ENCODE assay signal across 10 mouse cellular contexts in the genomic region with DNA sequence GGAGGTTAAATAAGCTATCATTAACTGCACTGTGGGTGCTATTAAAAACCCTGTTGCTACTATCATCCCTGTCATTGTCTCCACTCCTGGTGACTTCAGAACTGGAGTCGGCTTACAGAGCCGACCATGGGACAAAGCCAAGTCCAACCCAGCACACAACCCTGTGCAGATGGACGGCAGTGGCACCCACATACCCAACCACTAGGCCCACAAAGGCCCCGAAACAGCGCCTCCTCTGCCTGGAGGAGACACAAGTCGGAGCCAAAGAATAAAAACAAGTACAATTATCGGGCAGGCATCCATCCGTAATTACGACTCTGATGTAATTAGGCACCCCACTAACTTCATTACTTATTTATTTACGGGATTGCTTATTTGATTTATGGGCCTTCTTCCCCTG. TPM values are rescaled to one million over a fixed set of nuclear protein-coding genes. Genes with fewer than 3 reads are reported as not detected.
A peak's percentile ranks its signal among the peaks of the same experiment; 100 is the strongest.
DNase-seq lines count a peak whose midpoint lies in the region; ATAC-seq and TF ChIP-seq lines count a peak whose summit lies in the region.
"Had no signal": no experiment of that assay in that cellular context is flagged by ENCODE, and none has a peak within 500 bp of the region (broad histone marks: within the 10 kb centered on the region; RNA-seq: fewer than 3 reads in every experiment).

No protein-coding gene starts in this region.

- TF ChIP-seq EP300 in heart, postnatal 0 days (IDR thresholded peaks at IDR 0.05; ENCODE audit: low read depth), result no peak

- ATAC-seq in embryonic facial prominence, embryonic 15.5 days (ENCODE audit: insufficient number of reproducible peaks, low FRiP score, low TSS enrichment, low read depth), result no peak
- ATAC-seq in heart, postnatal 0 days (ENCODE audit: insufficient read depth, low read depth), result no peak
- no peak for ATAC-seq in midbrain, postnatal 0 days (ENCODE audit: low FRiP score)
- no peak for ATAC-seq in erythroid progenitor cell, adult 5-6 weeks (replicated peaks; ENCODE audit: low FRiP score, poor library complexity, severe bottlenecking)
- ATAC-seq in megakaryocyte progenitor cell, adult 5-6 weeks (replicated peaks; ENCODE audit: poor library complexity), result no peak

- no peak for TF ChIP-seq CTCF in heart, postnatal 0 days (IDR thresholded peaks at IDR 0.05; ENCODE audit: low read depth)
- TF ChIP-seq CTCF in midbrain, postnatal 0 days (IDR thresholded peaks at IDR 0.05), result peak; percentile 47

- DNase-seq in left cerebral cortex, postnatal 4 days, result peak; percentile 46
- DNase-seq in left cerebral cortex, postnatal 25 days (ENCODE audit: low spot score in 2 of 2), result no peak
- DNase-seq in heart, postnatal 0 days (ENCODE audit: low spot score), result no peak
- peak; percentile 47 for DNase-seq in midbrain, postnatal 0 days (ENCODE audit: low spot score)
- DNase-seq in gastrocnemius, adult 18-20 months (ENCODE audit: low spot score), result no peak
- DNase-seq: layer of hippocampus, adult 9-11 months had no signal

- H3K36me3 ChIP-seq in embryonic facial prominence, embryonic 15.5 days, result no peaks in the 10 kb centered on the region; the same call in 1 of the 2 replicates
- no peaks in the 10 kb centered on the region for H3K36me3 ChIP-seq in heart, postnatal 0 days (replicated peaks; ENCODE audit: control insufficient read depth, insufficient read depth, low read length)
- no peaks in the 10 kb centered on the region for H3K36me3 ChIP-seq in midbrain, postnatal 0 days (ENCODE audit: insufficient read depth, low read length)

- intact Hi-C loops in left cerebral cortex, postnatal 4 days (cut with DNase I), result no loop called here
- intact Hi-C loops in left cerebral cortex, postnatal 25 days (cut with DNase I), result no loop called here

- H3K27me3 ChIP-seq in embryonic facial prominence, embryonic 15.5 days, result no peaks in the 10 kb centered on the region
- no peaks in the 10 kb centered on the region for H3K27me3 ChIP-seq in heart, postnatal 0 days (ENCODE audit: control insufficient read depth, insufficient read depth, low read length)
- H3K27me3 ChIP-seq in midbrain, postnatal 0 days (ENCODE audit: insufficient read depth, low read length), result no peaks in the 10 kb centered on the region

- peak overlapping the region; percentile 78 for H3K27ac ChIP-seq in embryonic facial prominence, embryonic 15.5 days (replicated peaks)
- peak overlapping the region; percentile 17; the same call in 1 of the 2 replicates for H3K27ac ChIP-seq in heart, postnatal 0 days (ENCODE audit: low read depth)
- 0 out of 2 replicates have a peak overlapping the region, but pooled peaks have one; percentile 19 for H3K27ac ChIP-seq in midbrain, postnatal 0 days (ENCODE audit: low read depth, low read length)
- H3K27ac ChIP-seq: macrophage had no signal

- no peak overlapping the region for H3K4me3 ChIP-seq in embryonic facial prominence, embryonic 15.5 days (replicated peaks)
- H3K4me3 ChIP-seq in heart, postnatal 0 days (ENCODE audit: low read depth, low read length), result no peak overlapping the region
- H3K4me3 ChIP-seq in midbrain, postnatal 0 days (ENCODE audit: low read depth, low read length), result no peak overlapping the region

- no peaks in the 10 kb centered on the region for H3K9me3 ChIP-seq in embryonic facial prominence, embryonic 15.5 days (replicated peaks)
- no peaks in the 10 kb centered on the region for H3K9me3 ChIP-seq in heart, postnatal 0 days (replicated peaks; ENCODE audit: control insufficient read depth, low read length)
- H3K9me3 ChIP-seq in midbrain, postnatal 0 days (ENCODE audit: low read length), result no peaks in the 10 kb centered on the region

- no peak overlapping the region for H3K9ac ChIP-seq in embryonic facial prominence, embryonic 15.5 days
- H3K9ac ChIP-seq in heart, postnatal 0 days (replicated peaks; ENCODE audit: low read depth, low read length), result no peak overlapping the region
- no peak overlapping the region for H3K9ac ChIP-seq in midbrain, postnatal 0 days (replicated peaks; ENCODE audit: low read length, poor library complexity, severe bottlenecking)

- WGBS in embryonic facial prominence, embryonic 15.5 days, result 49% methylated on average over 10 of the region's 10 CpGs
- WGBS in heart, postnatal 0 days, result 65% methylated on average over 10 of the region's 10 CpGs
- 57% methylated on average over 10 of the region's 10 CpGs for WGBS in midbrain, postnatal 0 days

- peaks cover 87% of the 10 kb centered on the region for H3K4me1 ChIP-seq in embryonic facial prominence, embryonic 15.5 days
- H3K4me1 ChIP-seq in heart, postnatal 0 days (ENCODE audit: control insufficient read depth, insufficient read depth), result peaks cover 64% of the 10 kb centered on the region
- peaks cover 21% of the 10 kb centered on the region for H3K4me1 ChIP-seq in midbrain, postnatal 0 days (ENCODE audit: insufficient read depth, low read length)

- 0 out of 2 replicates have a peak overlapping the region, but pooled peaks have one; percentile 2 for H3K4me2 ChIP-seq in embryonic facial prominence, embryonic 15.5 days (replicated peaks)
- H3K4me2 ChIP-seq in heart, postnatal 0 days (ENCODE audit: low read depth, low read length), result 0 out of 2 replicates have a peak overlapping the region, but pooled peaks have one; percentile 8
- no peak overlapping the region for H3K4me2 ChIP-seq in midbrain, postnatal 0 days (ENCODE audit: low read depth, low read length, poor library complexity, severe bottlenecking)

RNA-seq across cellular contexts. Expression of gene Ncor2, which starts 30.8 kb away (rescaled TPM):
- 100 to 1,000 TPM; 110 to 115 TPM for total RNA-seq in left cerebral cortex, postnatal 4 days (2021)
- 100 to 1,000 TPM; 183 to 200 TPM for total RNA-seq in left cerebral cortex, postnatal 25 days (2021)
- polyA plus RNA-seq in embryonic facial prominence, embryonic 15.5 days (2015; fragmentation: Nextera tagmentation; extraction: Ambion mirVana), result 39.3 and 41.8 TPM in 2 replicates
- total RNA-seq in heart, postnatal 0 days (2014; rRNA removed; ENCODE audit: low replicate concordance), result 21.6 and 73.8 TPM in 2 replicates
- 14.3 and 15.5 TPM in 2 replicates for polyA plus RNA-seq in heart, postnatal 0 days (2015; fragmentation: Nextera tagmentation; extraction: Ambion mirVana)
- 22.8 and 37.8 TPM in 2 replicates for total RNA-seq in midbrain, postnatal 0 days (2014; rRNA removed)
- polyA plus RNA-seq in midbrain, postnatal 0 days (2015; fragmentation: Nextera tagmentation; extraction: Ambion mirVana), result 15.5 and 17.8 TPM in 2 replicates
- 10.5 and 37.3 TPM in 2 replicates for total RNA-seq in erythroid progenitor cell, adult 5-6 weeks (2015; ENCODE audit: low replicate concordance)
- 0.91 and 2.6 TPM in 2 replicates for total RNA-seq in erythroid progenitor cell, adult 5-6 weeks (2017; ENCODE audit: low replicate concordance)
- total RNA-seq in gastrocnemius, adult 18-20 months (2021), result 100 to 1,000 TPM; 118 to 134 TPM
- total RNA-seq in megakaryocyte progenitor cell, adult 5-6 weeks (2015), result 50.1 and 57.3 TPM in 2 replicates
- 8.4 and 10.9 TPM in 2 replicates for total RNA-seq in megakaryocyte progenitor cell, adult 5-6 weeks (2017)

Comparison
In these comparisons a context has a peak if more than half of its experiments do, and no peak if none do; other contexts are left out.
1. DNase-seq: peak in left cerebral cortex, postnatal 4 days (single experiment) and midbrain, postnatal 0 days (single experiment); none in left cerebral cortex, postnatal 25 days (0 of 2), heart, postnatal 0 days (single experiment) and gastrocnemius, adult 18-20 months (single experiment).
2. H3K27ac ChIP-seq: peak in every context shown above with its lines; median percentile 78 in embryonic facial prominence, embryonic 15.5 days; 19 in midbrain, postnatal 0 days; 17 in heart, postnatal 0 days.